Comparison of ENCODE assay signal across 10 mouse cellular contexts in genomic region chr8:70570990-70571389, GRCm38 (mm10). TPM values are rescaled to one million over a fixed set of nuclear protein-coding genes. Genes with fewer than 3 reads are reported as not detected.
DNase-seq lines count a peak whose midpoint lies in the region; ATAC-seq and TF ChIP-seq lines count a peak whose summit lies in the region.
"Had no signal": no experiment of that assay in that cellular context is flagged by ENCODE, and none has a peak within 500 bp of the region (broad histone marks: within the 10 kb centered on the region; RNA-seq: fewer than 3 reads in every experiment).

No protein-coding gene starts in this region.

- no peak overlapping the region for H3K4me2 ChIP-seq in heart, postnatal 0 days (ENCODE audit: low read depth, low read length)

- H3K9ac ChIP-seq in heart, postnatal 0 days (replicated peaks; ENCODE audit: low read depth, low read length): no peak overlapping the region

- no peak for DNase-seq in layer of hippocampus, adult 2 months (ENCODE audit: low spot score in 2 of 2)
- no peak for DNase-seq in layer of hippocampus, adult 8-10 months (ENCODE audit: low spot score in 2 of 2)
- DNase-seq in cerebellum, adult 11-12 months: peak; percentile 80
- DNase-seq in gastrocnemius, postnatal 14 days: peak; percentile 80
- DNase-seq in heart, postnatal 0 days (ENCODE audit: low spot score): peak; percentile 58
- DNase-seq in adrenal gland, postnatal 36 days: no peak
- no peak for DNase-seq in adrenal gland, adult 2 months
- DNase-seq: kidney, adult 18-20 months had no signal

- intact Hi-C loops in gastrocnemius, postnatal 14 days (cut with DNase I; ENCODE audit: low total_unique reads): no loop called here

- peak; percentile 82 for ATAC-seq in heart, postnatal 0 days (ENCODE audit: insufficient read depth, low read depth)
- no peak for ATAC-seq in inflammation-experienced regulatory T-cells, adult 6 months

- no peak overlapping the region for H3K4me3 ChIP-seq in layer of hippocampus, adult 2 months
- no peak overlapping the region for H3K4me3 ChIP-seq in heart, postnatal 0 days (ENCODE audit: low read depth, low read length)

- no peaks in the 10 kb centered on the region for H3K27me3 ChIP-seq in heart, postnatal 0 days (ENCODE audit: control insufficient read depth, insufficient read depth, low read length)

- H3K36me3 ChIP-seq in heart, postnatal 0 days (replicated peaks; ENCODE audit: control insufficient read depth, insufficient read depth, low read length): 0 out of 2 replicates have a peak, but pooled peaks cover 6% of the 10 kb centered on the region

- no peaks in the 10 kb centered on the region for H3K9me3 ChIP-seq in heart, postnatal 0 days (replicated peaks; ENCODE audit: control insufficient read depth, low read length)

- H3K27ac ChIP-seq in layer of hippocampus, adult 2 months: peak overlapping the region; percentile 53; the same call in 1 of the 2 replicates
- peak overlapping the region; percentile 78 for H3K27ac ChIP-seq in heart, postnatal 0 days (ENCODE audit: low read depth)
- H3K27ac ChIP-seq: stomach, postnatal 0 days had no signal

- H3K4me1 ChIP-seq in heart, postnatal 0 days (ENCODE audit: control insufficient read depth, insufficient read depth): peaks cover 40% of the 10 kb centered on the region

- TF ChIP-seq EP300 in heart, postnatal 0 days (IDR thresholded peaks at IDR 0.05; ENCODE audit: low read depth): no peak

- TF ChIP-seq CTCF in layer of hippocampus, adult 2 months (conservative IDR thresholded peaks at IDR 0.05): no peak
- no peak; the same call in 1 of the 2 replicates for TF ChIP-seq CTCF in heart, postnatal 0 days (IDR thresholded peaks at IDR 0.05; ENCODE audit: low read depth)

- 56% methylated on average over 6 of the region's 6 CpGs for WGBS in heart, postnatal 0 days

RNA-seq across cellular contexts. Expression of gene Isyna1, which starts 23.2 kb away (rescaled TPM):
- total RNA-seq in layer of hippocampus, adult 2 months (2021): 10 to 100 TPM; 41.4 to 46.4 TPM
- total RNA-seq in layer of hippocampus, adult 8-10 months (2022): 10 to 100 TPM; 42.8 to 55.9 (median 51.8) TPM
- 10 to 100 TPM; 18.7 to 24.7 TPM for total RNA-seq in gastrocnemius, postnatal 14 days (2021)
- total RNA-seq in heart, postnatal 0 days (2014; rRNA removed; ENCODE audit: low replicate concordance): 111 and 125 TPM in 2 replicates
- 53.3 and 59.6 TPM in 2 replicates for polyA plus RNA-seq in heart, postnatal 0 days (2015; fragmentation: Nextera tagmentation; extraction: Ambion mirVana)
- 10 to 100 TPM; 27.6 to 32.6 (median 31.7) TPM for polyA plus RNA-seq in inflammation-experienced regulatory T-cells, adult 6 months (2017; shearing (Covaris generic))
- total RNA-seq in adrenal gland, postnatal 36 days (2021): 100 to 1,000 TPM in 1 of 2 experiments, 10 to 100 TPM in 1; 98.7 to 260 TPM
- total RNA-seq in adrenal gland, adult 2 months (2021): 100 to 1,000 TPM; 103 to 199 TPM
- polyA plus RNA-seq in adrenal gland, adult 2 months (2012; rRNA removed): 344 and 376 TPM in 2 replicates

RNA-seq across cellular contexts. Expression of gene Ell, which starts 31.7 kb away (rescaled TPM):
- 10 to 100 TPM; 20.5 to 24.4 TPM for total RNA-seq in layer of hippocampus, adult 2 months (2021)
- total RNA-seq in layer of hippocampus, adult 8-10 months (2022): 10 to 100 TPM; 19.6 to 22.0 (median 20.8) TPM
- 10 to 100 TPM in 1 of 2 experiments, 1 to 10 TPM in 1; 9.0 to 10.3 TPM for total RNA-seq in gastrocnemius, postnatal 14 days (2021)
- total RNA-seq in heart, postnatal 0 days (2014; rRNA removed; ENCODE audit: low replicate concordance): 7.3 and 13.9 TPM in 2 replicates
- 7.9 and 9.1 TPM in 2 replicates for polyA plus RNA-seq in heart, postnatal 0 days (2015; fragmentation: Nextera tagmentation; extraction: Ambion mirVana)
- polyA plus RNA-seq in inflammation-experienced regulatory T-cells, adult 6 months (2017; shearing (Covaris generic)): 10 to 100 TPM; 30.5 to 37.0 (median 35.6) TPM
- 10 to 100 TPM; 22.3 to 25.3 TPM for total RNA-seq in adrenal gland, postnatal 36 days (2021)
- 10 to 100 TPM; 26.1 to 29.6 TPM for total RNA-seq in adrenal gland, adult 2 months (2021)
- polyA plus RNA-seq in adrenal gland, adult 2 months (2012; rRNA removed): 31.1 and 36.1 TPM in 2 replicates

RNA-seq across cellular contexts. Expression of gene Ssbp4, which starts 37.7 kb away (rescaled TPM):
- total RNA-seq in layer of hippocampus, adult 2 months (2021): 100 to 1,000 TPM; 274 to 297 TPM
- total RNA-seq in layer of hippocampus, adult 8-10 months (2022): 100 to 1,000 TPM; 196 to 262 (median 224) TPM
- 10 to 100 TPM; 22.9 to 25.7 TPM for total RNA-seq in gastrocnemius, postnatal 14 days (2021)
- total RNA-seq in heart, postnatal 0 days (2014; rRNA removed; ENCODE audit: low replicate concordance): 107 and 143 TPM in 2 replicates
- 55.6 and 57.3 TPM in 2 replicates for polyA plus RNA-seq in heart, postnatal 0 days (2015; fragmentation: Nextera tagmentation; extraction: Ambion mirVana)
- polyA plus RNA-seq in inflammation-experienced regulatory T-cells, adult 6 months (2017; shearing (Covaris generic)): 10 to 100 TPM in 2 of 3 experiments, 1 to 10 TPM in 1; 2.6 to 16.2 (median 14.7) TPM
- total RNA-seq in adrenal gland, postnatal 36 days (2021): 100 to 1,000 TPM in 1 of 2 experiments, 10 to 100 TPM in 1; 89.7 to 103 TPM
- 100 to 1,000 TPM in 1 of 2 experiments, 10 to 100 TPM in 1; 76.2 to 110 TPM for total RNA-seq in adrenal gland, adult 2 months (2021)
- polyA plus RNA-seq in adrenal gland, adult 2 months (2012; rRNA removed): 476 and 593 TPM in 2 replicates

RNA-seq across cellular contexts. Expression of gene Kxd1, which starts 43.2 kb away (rescaled TPM):
- 10 to 100 TPM; 37.2 to 40.7 TPM for total RNA-seq in layer of hippocampus, adult 2 months (2021)
- total RNA-seq in layer of hippocampus, adult 8-10 months (2022): 10 to 100 TPM; 36.7 to 46.9 (median 39.6) TPM
- total RNA-seq in gastrocnemius, postnatal 14 days (2021): 10 to 100 TPM; 64.9 to 73.0 TPM
- total RNA-seq in heart, postnatal 0 days (2014; rRNA removed; ENCODE audit: low replicate concordance): 110 and 120 TPM in 2 replicates
- polyA plus RNA-seq in heart, postnatal 0 days (2015; fragmentation: Nextera tagmentation; extraction: Ambion mirVana): 93.5 and 96.7 TPM in 2 replicates
- polyA plus RNA-seq in inflammation-experienced regulatory T-cells, adult 6 months (2017; shearing (Covaris generic)): 100 to 1,000 TPM; 138 to 187 (median 180) TPM
- 10 to 100 TPM; 63.2 to 89.1 TPM for total RNA-seq in adrenal gland, postnatal 36 days (2021)
- 10 to 100 TPM; 75.9 to 82.8 TPM for total RNA-seq in adrenal gland, adult 2 months (2021)
- polyA plus RNA-seq in adrenal gland, adult 2 months (2012; rRNA removed): 83.0 and 87.3 TPM in 2 replicates

RNA-seq across cellular contexts. Expression of gene Fkbp8, which starts 43.5 kb away (rescaled TPM):
- total RNA-seq in layer of hippocampus, adult 2 months (2021): 100 to 1,000 TPM; 447 to 453 TPM
- 100 to 1,000 TPM; 420 to 440 (median 425) TPM for total RNA-seq in layer of hippocampus, adult 8-10 months (2022)
- 100 to 1,000 TPM; 116 to 117 TPM for total RNA-seq in gastrocnemius, postnatal 14 days (2021)
- total RNA-seq in heart, postnatal 0 days (2014; rRNA removed; ENCODE audit: low replicate concordance): 422 and 440 TPM in 2 replicates
- polyA plus RNA-seq in heart, postnatal 0 days (2015; fragmentation: Nextera tagmentation; extraction: Ambion mirVana): 195 and 200 TPM in 2 replicates
- 100 to 1,000 TPM; 133 to 156 (median 138) TPM for polyA plus RNA-seq in inflammation-experienced regulatory T-cells, adult 6 months (2017; shearing (Covaris generic))
- 100 to 1,000 TPM; 265 to 329 TPM for total RNA-seq in adrenal gland, postnatal 36 days (2021)
- 100 to 1,000 TPM; 269 to 287 TPM for total RNA-seq in adrenal gland, adult 2 months (2021)
- polyA plus RNA-seq in adrenal gland, adult 2 months (2012; rRNA removed): 602 and 610 TPM in 2 replicates

Comparison
In these comparisons a context has a peak if more than half of its experiments do, and no peak if none do; other contexts are left out.
1. DNase-seq: peak in cerebellum, adult 11-12 months (single experiment), gastrocnemius, postnatal 14 days (single experiment) and heart, postnatal 0 days (single experiment); none in layer of hippocampus, adult 2 months (0 of 2), layer of hippocampus, adult 8-10 months (0 of 2), adrenal gland, postnatal 36 days (0 of 2) and adrenal gland, adult 2 months (single experiment).